In genomic region chr17:45585725-45586448, GRCm38 (mm10) we compare ENCODE assay signal across 8 mouse cellular contexts. TPM values are rescaled to one million over a fixed set of nuclear protein-coding genes. Genes with fewer than 3 reads are reported as not detected.
DNase-seq lines count a peak whose midpoint lies in the region; ATAC-seq and TF ChIP-seq lines count a peak whose summit lies in the region.

No protein-coding gene starts in this region.

- no peak for TF ChIP-seq CTCF in lung, embryonic 14.5 days (IDR thresholded peaks at IDR 0.05; ENCODE audit: low read depth)
- TF ChIP-seq CTCF in intestine, postnatal 0 days (IDR thresholded peaks at IDR 0.05; ENCODE audit: low read depth) = no peak
- no peak for TF ChIP-seq CTCF in olfactory bulb, adult 2 months (IDR thresholded peaks at IDR 0.05; ENCODE audit: insufficient read depth, low read depth, low read length)

- H3K27ac ChIP-seq in lung, embryonic 14.5 days (ENCODE audit: low read depth) = peak overlapping the region; percentile 83; the same call in 1 of the 2 replicates
- peak overlapping the region; percentile 68 for H3K27ac ChIP-seq in intestine, postnatal 0 days (ENCODE audit: low read depth, low read length)
- peak overlapping the region; percentile 31; the same call in 1 of the 2 replicates for H3K27ac ChIP-seq in olfactory bulb, adult 2 months (ENCODE audit: insufficient read depth, low read depth, low read length)

- TF ChIP-seq POLR2A in olfactory bulb, adult 2 months (IDR thresholded peaks at IDR 0.05; ENCODE audit: insufficient read depth, low read depth, low read length) = no peak

- H3K36me3 ChIP-seq in lung, embryonic 14.5 days (ENCODE audit: insufficient read depth) = peaks cover 34% of the 10 kb centered on the region
- peaks cover 29% of the 10 kb centered on the region; the same call in 1 of the 2 replicates for H3K36me3 ChIP-seq in intestine, postnatal 0 days (ENCODE audit: control insufficient read depth, insufficient read depth)

- no peak overlapping the region for H3K9ac ChIP-seq in lung, embryonic 14.5 days
- H3K9ac ChIP-seq in intestine, postnatal 0 days (ENCODE audit: low read depth, low read length) = no peak overlapping the region

- no peaks in the 10 kb centered on the region for H3K27me3 ChIP-seq in lung, embryonic 14.5 days (ENCODE audit: insufficient read depth, low read length)
- H3K27me3 ChIP-seq in intestine, postnatal 0 days (replicated peaks; ENCODE audit: control insufficient read depth, insufficient read depth, low read length) = no peaks in the 10 kb centered on the region

- H3K4me3 ChIP-seq in lung, embryonic 14.5 days (ENCODE audit: low read depth, low read length) = no peak overlapping the region
- no peak overlapping the region for H3K4me3 ChIP-seq in intestine, postnatal 0 days (ENCODE audit: low read depth, low read length)
- no peak overlapping the region for H3K4me3 ChIP-seq in olfactory bulb, adult 2 months (ENCODE audit: insufficient read depth, low read depth, low read length)

- 65% methylated on average over 23 of the region's 23 CpGs for WGBS in lung, embryonic 14.5 days
- WGBS in intestine, postnatal 0 days = 72% methylated on average over 23 of the region's 23 CpGs
- 68% methylated on average over 23 of the region's 23 CpGs for WGBS in olfactory bulb, adult 2 months

- no peak for ATAC-seq in lung, embryonic 14.5 days (ENCODE audit: insufficient read depth)
- ATAC-seq in intestine, postnatal 0 days = no peak

- DNase-seq in cerebellum, adult 11 months = peak; percentile 24
- DNase-seq in cerebellum, postnatal 10 days = no peak
- DNase-seq in lung, embryonic 14.5 days = no peak
- DNase-seq in lung, postnatal 36 days = no peak
- no peak for DNase-seq in gastrocnemius, adult 8-10 months (ENCODE audit: low spot score in 2 of 2)
- DNase-seq in spleen, adult 12 weeks (ENCODE audit: low spot score) = no peak

- peak overlapping the region; percentile 15; the same call in 1 of the 2 replicates for H3K4me2 ChIP-seq in lung, embryonic 14.5 days
- no peak overlapping the region for H3K4me2 ChIP-seq in intestine, postnatal 0 days (replicated peaks; ENCODE audit: low read depth)

- H3K4me1 ChIP-seq in lung, embryonic 14.5 days (ENCODE audit: insufficient read depth) = peaks cover 17% of the 10 kb centered on the region
- no peaks in the 10 kb centered on the region for H3K4me1 ChIP-seq in intestine, postnatal 0 days (replicated peaks; ENCODE audit: control insufficient read depth, insufficient read depth, low read length)
- H3K4me1 ChIP-seq in olfactory bulb, adult 2 months (ENCODE audit: control insufficient read depth, insufficient read depth, low read length) = peaks cover 24% of the 10 kb centered on the region

- H3K9me3 ChIP-seq in lung, embryonic 14.5 days (ENCODE audit: low read depth, low read length) = no peaks in the 10 kb centered on the region
- H3K9me3 ChIP-seq in intestine, postnatal 0 days (ENCODE audit: control insufficient read depth) = no peaks in the 10 kb centered on the region

RNA-seq across cellular contexts. Expression of gene Hsp90ab1, which starts 12.8 kb away (rescaled TPM):
- 1,512 and 1,564 TPM in 2 replicates for polyA plus RNA-seq in lung, embryonic 14.5 days (2014; fragmentation: Nextera tagmentation; extraction: Ambion mirVana)
- 483 and 505 TPM in 2 replicates for polyA plus RNA-seq in intestine, postnatal 0 days (2015; fragmentation: Nextera tagmentation; extraction: Ambion mirVana)
- 1,037 and 1,562 TPM in 2 replicates for polyA plus RNA-seq in olfactory bulb, adult 2 months (2012; ENCODE audit: insufficient read depth, insufficient read length, low replicate concordance, missing spikeins)
- total RNA-seq in gastrocnemius, adult 8-10 months (2022) = 1,000 to 10,000 TPM; 1,140 to 1,362 (median 1,203) TPM

RNA-seq across cellular contexts. Expression of gene Slc29a1, which starts 13.5 kb away (rescaled TPM):
- polyA plus RNA-seq in lung, embryonic 14.5 days (2014; fragmentation: Nextera tagmentation; extraction: Ambion mirVana) = 75.4 and 82.2 TPM in 2 replicates
- polyA plus RNA-seq in intestine, postnatal 0 days (2015; fragmentation: Nextera tagmentation; extraction: Ambion mirVana) = 37.8 and 38.4 TPM in 2 replicates
- polyA plus RNA-seq in olfactory bulb, adult 2 months (2012; ENCODE audit: insufficient read depth, insufficient read length, low replicate concordance, missing spikeins) = not detected in 2 replicates
- 10 to 100 TPM; 26.6 to 31.2 (median 27.2) TPM for total RNA-seq in gastrocnemius, adult 8-10 months (2022)

RNA-seq across cellular contexts. Expression of gene Mymx, which starts 16.0 kb away (rescaled TPM):
- not detected in 2 replicates for polyA plus RNA-seq in lung, embryonic 14.5 days (2014; fragmentation: Nextera tagmentation; extraction: Ambion mirVana)
- polyA plus RNA-seq in intestine, postnatal 0 days (2015; fragmentation: Nextera tagmentation; extraction: Ambion mirVana) = 0.34 and 0.38 TPM in 2 replicates
- polyA plus RNA-seq in olfactory bulb, adult 2 months (2012; ENCODE audit: insufficient read depth, insufficient read length, low replicate concordance, missing spikeins) = not detected in 2 replicates
- total RNA-seq in gastrocnemius, adult 8-10 months (2022) = not detected

RNA-seq across cellular contexts. Expression of gene Slc35b2, which starts 22.2 kb away (rescaled TPM):
- 130 and 137 TPM in 2 replicates for polyA plus RNA-seq in lung, embryonic 14.5 days (2014; fragmentation: Nextera tagmentation; extraction: Ambion mirVana)
- polyA plus RNA-seq in intestine, postnatal 0 days (2015; fragmentation: Nextera tagmentation; extraction: Ambion mirVana) = 77.7 and 79.5 TPM in 2 replicates
- polyA plus RNA-seq in olfactory bulb, adult 2 months (2012; ENCODE audit: insufficient read depth, insufficient read length, low replicate concordance, missing spikeins) = not detected in 2 replicates
- total RNA-seq in gastrocnemius, adult 8-10 months (2022) = 10 to 100 TPM; 17.2 to 22.9 (median 19.8) TPM

RNA-seq across cellular contexts. Expression of gene Nfkbie, which starts 30.4 kb away (rescaled TPM):
- 2.3 and 3.1 TPM in 2 replicates for polyA plus RNA-seq in lung, embryonic 14.5 days (2014; fragmentation: Nextera tagmentation; extraction: Ambion mirVana)
- 3.8 and 4.0 TPM in 2 replicates for polyA plus RNA-seq in intestine, postnatal 0 days (2015; fragmentation: Nextera tagmentation; extraction: Ambion mirVana)
- polyA plus RNA-seq in olfactory bulb, adult 2 months (2012; ENCODE audit: insufficient read depth, insufficient read length, low replicate concordance, missing spikeins) = not detected in 2 replicates
- under 1 TPM; 0.27 to 0.56 (median 0.34) TPM for total RNA-seq in gastrocnemius, adult 8-10 months (2022)

Comparison
In these comparisons a context has a peak if more than half of its experiments do, and no peak if none do; other contexts are left out.
1. H3K27ac ChIP-seq: peak in every context shown above with its lines; median percentile 83 in lung, embryonic 14.5 days; 68 in intestine, postnatal 0 days; 31 in olfactory bulb, adult 2 months.